Mouse (Mus musculus): ENCODE data around the gene Ppp1r17.

- no peak for TF ChIP-seq POLR2A (IDR thresholded peaks at IDR 0.05; ENCODE audit: low read depth, low read length)
- TF ChIP-seq CTCF (IDR thresholded peaks at IDR 0.05; ENCODE audit: extremely low read depth, insufficient read depth, insufficient read length, insufficient replicate concordance): no peak
Measured at GRCm38 (mm10) chr6:55972998-55973397, 44.3 kb upstream of the Ppp1r17 start.

Data from spleen, adult 2 months (tissue).